Mouse (Mus musculus): ENCODE measurements around the gene Camk1d. TPM values are rescaled to one million over a fixed set of nuclear protein-coding genes. Genes with fewer than 3 reads are reported as not detected.

Camk1d gene
- polyA plus RNA-seq, 1 experiment from 2014 or later = 1.8 TPM

DNA sequence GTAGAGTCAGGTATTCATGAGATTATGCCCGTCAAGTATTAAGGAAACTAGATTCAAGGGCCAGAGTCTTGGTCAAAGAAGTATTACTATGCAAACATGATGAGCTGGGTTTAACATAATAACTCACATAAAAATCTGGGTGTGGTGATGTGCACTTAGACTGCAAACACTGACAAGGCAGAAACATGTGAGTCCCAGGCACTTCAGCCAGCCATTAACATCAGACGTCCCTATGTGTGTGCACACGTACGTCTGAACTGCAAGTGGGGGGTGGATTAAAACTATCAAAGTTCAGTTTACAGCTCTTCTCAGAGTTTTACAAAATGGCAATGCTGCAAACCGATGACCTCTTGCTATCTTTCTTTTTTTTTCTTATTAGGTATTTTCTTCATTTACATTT, 68.0 kb downstream of the Camk1d start:
- DNase-seq (ENCODE audit: low spot score) = no peak
- H3K27me3 ChIP-seq (ENCODE audit: insufficient read depth, poor library complexity, severe bottlenecking) = no peaks in the 10 kb centered on the region
- no peak overlapping the region for H3K4me3 ChIP-seq
- no peaks in the 10 kb centered on the region for H3K36me3 ChIP-seq
- H3K4me1 ChIP-seq (replicated peaks) = no peaks in the 10 kb centered on the region
- 90% methylated on average over 5 of the region's 5 CpGs for WGBS
- no peaks in the 10 kb centered on the region for H3K9me3 ChIP-seq
- H3K27ac ChIP-seq = no peak overlapping the region

DNA sequence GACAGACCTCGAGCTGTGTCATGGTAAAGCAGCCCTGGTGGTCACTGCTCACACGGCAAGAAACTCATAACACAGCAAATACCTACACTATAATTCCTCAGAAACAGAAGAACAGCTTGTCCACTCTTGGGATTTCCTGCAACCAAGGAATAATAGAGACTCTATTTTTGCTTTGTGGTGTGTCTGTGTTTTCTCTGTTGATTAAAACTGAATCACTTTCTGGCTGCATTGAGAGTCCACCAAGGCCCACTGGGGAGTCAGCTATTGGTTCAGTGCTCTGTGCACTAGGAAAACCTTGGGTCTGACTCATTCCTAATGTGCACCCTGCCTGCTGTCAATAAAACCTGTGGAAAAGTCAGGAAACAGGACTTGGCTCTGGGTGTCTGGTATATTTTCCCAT, 68.7 kb downstream of the Camk1d start:
- no peaks in the 10 kb centered on the region for H3K27me3 ChIP-seq (ENCODE audit: insufficient read depth, poor library complexity, severe bottlenecking)
- no peaks in the 10 kb centered on the region for H3K9me3 ChIP-seq
- DNase-seq (ENCODE audit: low spot score) = no peak
- no peaks in the 10 kb centered on the region for H3K36me3 ChIP-seq
- H3K4me3 ChIP-seq = no peak overlapping the region
- 82% methylated on average over 2 of the region's 2 CpGs for WGBS
- H3K27ac ChIP-seq = no peak overlapping the region
- H3K4me1 ChIP-seq (replicated peaks) = no peaks in the 10 kb centered on the region

DNA sequence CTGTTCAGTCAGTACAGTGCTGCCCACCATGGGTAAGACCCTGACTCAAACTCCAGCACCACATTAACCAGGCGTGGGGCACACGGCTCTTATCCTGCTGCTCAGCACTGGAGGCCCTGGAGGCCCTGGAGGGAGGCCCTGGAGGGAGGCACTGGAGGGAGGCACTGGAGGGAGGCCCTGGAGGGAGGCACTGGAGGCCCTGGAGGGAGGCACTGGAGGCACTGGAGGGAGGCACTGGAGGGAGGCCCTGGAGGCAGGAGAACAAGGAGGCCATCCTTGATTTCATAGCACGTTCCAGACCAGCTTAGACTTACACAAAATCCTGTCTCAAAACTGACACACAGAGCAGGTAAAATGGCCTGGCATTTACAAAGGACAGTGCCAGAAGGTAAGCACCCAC, 70.4 kb downstream of the Camk1d start:
- no peaks in the 10 kb centered on the region for H3K36me3 ChIP-seq
- no peaks in the 10 kb centered on the region for H3K4me1 ChIP-seq (replicated peaks)
- H3K27me3 ChIP-seq (ENCODE audit: insufficient read depth, poor library complexity, severe bottlenecking) = no peaks in the 10 kb centered on the region
- H3K9me3 ChIP-seq = no peaks in the 10 kb centered on the region
- H3K4me3 ChIP-seq = no peak overlapping the region
- no peak for DNase-seq (ENCODE audit: low spot score)
- no peak overlapping the region for H3K27ac ChIP-seq
- 81% methylated on average over 3 of the region's 3 CpGs for WGBS

DNA sequence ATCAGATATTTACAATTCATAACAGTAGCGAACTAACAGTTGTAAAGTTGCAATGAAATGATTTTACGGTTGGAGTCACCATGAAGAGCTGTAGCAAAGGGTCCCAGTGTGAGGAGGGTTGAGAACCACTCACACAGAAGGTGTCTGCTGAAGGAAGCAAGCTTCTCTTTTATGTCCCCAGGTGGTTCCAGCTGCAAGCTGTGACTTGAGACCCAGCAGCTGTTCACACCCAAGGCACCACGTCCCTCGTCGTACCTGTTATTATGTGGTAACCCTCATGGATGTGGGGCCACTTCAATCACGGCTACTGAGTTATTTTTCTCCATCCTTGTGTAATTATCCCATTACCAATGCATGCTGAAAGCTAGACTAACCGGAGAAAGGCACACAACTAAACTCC, 71.1 kb downstream of the Camk1d start:
- DNase-seq (ENCODE audit: low spot score) = no peak
- H3K4me3 ChIP-seq = no peak overlapping the region

DNA sequence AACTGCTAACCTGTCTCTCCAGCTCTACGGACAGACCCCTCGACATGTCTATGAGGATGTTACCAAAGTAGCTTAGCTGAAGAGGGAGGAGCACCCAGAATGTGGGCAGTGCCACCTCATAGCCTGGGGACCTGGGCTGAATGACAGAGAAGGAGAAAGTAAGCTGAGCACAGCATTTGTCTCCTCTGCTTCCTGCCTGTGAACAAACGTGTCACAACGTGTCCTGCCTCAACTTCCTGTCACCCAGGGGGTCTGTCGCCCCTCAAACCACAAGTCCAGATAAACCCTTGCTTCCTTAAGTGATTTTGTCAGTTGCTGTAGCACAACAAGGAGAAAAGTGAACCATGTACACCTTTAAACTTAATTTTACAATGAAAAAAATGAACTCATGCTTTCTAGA, 71.7 kb downstream of the Camk1d start:
- DNase-seq (ENCODE audit: low spot score) = no peak
- Histone ChIP-seq H3K9me3 (no peaks in the 10 kb centered on the region), H3K4me3 (no peak overlapping the region), H3K36me3 (no peaks in the 10 kb centered on the region), H3K4me1 (replicated peaks) (no peaks in the 10 kb centered on the region), H3K27me3 (ENCODE audit: insufficient read depth, poor library complexity, severe bottlenecking) (no peaks in the 10 kb centered on the region), H3K27ac (no peak overlapping the region)
- 63% methylated on average over 5 of the region's 5 CpGs for WGBS

More for the DNA sequence above, 71.1 kb downstream of the Camk1d start:
- WGBS = 77% methylated on average over 7 of the region's 7 CpGs
- Histone ChIP-seq H3K27ac (no peak overlapping the region), H3K36me3 (no peaks in the 10 kb centered on the region), H3K9me3 (no peaks in the 10 kb centered on the region), H3K27me3 (ENCODE audit: insufficient read depth, poor library complexity, severe bottlenecking) (no peaks in the 10 kb centered on the region), H3K4me1 (replicated peaks) (no peaks in the 10 kb centered on the region)

DNA sequence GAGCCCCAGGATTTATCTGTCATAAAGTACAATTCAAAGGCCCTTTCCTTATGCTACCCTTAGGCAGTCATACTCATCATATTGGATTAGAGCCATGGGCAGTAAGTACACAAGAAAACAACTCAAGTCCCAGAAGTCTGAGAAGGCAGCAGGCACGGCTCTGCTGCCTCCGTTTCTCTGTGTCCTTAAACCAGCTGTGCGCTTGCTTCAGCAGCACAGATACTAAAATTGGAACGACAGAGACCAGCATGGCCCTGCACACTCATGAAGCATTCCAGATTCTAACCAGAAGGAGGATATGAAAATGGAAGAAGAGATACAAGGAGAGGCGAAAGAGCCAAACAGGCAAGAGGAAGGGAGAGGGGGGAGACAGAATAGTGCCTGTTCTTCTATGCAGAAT, 72.6 kb downstream of the Camk1d start:
- no peaks in the 10 kb centered on the region for H3K36me3 ChIP-seq
- WGBS = 84% methylated on average over 5 of the region's 5 CpGs
- no peak for DNase-seq (ENCODE audit: low spot score)
- no peak overlapping the region for H3K4me3 ChIP-seq
- H3K27me3 ChIP-seq (ENCODE audit: insufficient read depth, poor library complexity, severe bottlenecking) = no peaks in the 10 kb centered on the region
- H3K27ac ChIP-seq = no peak overlapping the region
- no peaks in the 10 kb centered on the region for H3K9me3 ChIP-seq
- no peaks in the 10 kb centered on the region for H3K4me1 ChIP-seq (replicated peaks)

DNA sequence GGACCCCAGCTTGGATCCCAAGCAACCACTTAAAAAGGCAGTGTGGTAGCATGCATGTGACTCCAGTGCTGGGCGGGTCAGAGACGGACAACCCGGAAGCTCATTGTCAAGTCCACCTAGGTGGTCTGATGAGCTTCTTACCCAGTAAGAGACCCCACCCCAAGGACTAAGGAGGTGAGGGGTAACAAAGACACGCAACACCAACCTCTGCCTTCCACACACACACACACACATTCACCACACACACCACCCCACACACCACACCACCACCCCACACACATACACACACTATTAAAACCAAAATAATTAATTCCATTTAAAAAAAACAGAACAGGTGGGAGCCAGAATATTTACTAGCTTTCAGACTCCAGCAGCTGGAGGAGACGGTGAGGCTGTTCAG, 73.7 kb downstream of the Camk1d start:
- Histone ChIP-seq H3K27me3 (ENCODE audit: insufficient read depth, poor library complexity, severe bottlenecking) (no peaks in the 10 kb centered on the region), H3K9me3 (no peaks in the 10 kb centered on the region), H3K4me1 (replicated peaks) (no peaks in the 10 kb centered on the region), H3K27ac (no peak overlapping the region), H3K36me3 (no peaks in the 10 kb centered on the region), H3K4me3 (no peak overlapping the region)
- DNase-seq (ENCODE audit: low spot score) = no peak
- WGBS = 88% methylated on average over 5 of the region's 5 CpGs

DNA sequence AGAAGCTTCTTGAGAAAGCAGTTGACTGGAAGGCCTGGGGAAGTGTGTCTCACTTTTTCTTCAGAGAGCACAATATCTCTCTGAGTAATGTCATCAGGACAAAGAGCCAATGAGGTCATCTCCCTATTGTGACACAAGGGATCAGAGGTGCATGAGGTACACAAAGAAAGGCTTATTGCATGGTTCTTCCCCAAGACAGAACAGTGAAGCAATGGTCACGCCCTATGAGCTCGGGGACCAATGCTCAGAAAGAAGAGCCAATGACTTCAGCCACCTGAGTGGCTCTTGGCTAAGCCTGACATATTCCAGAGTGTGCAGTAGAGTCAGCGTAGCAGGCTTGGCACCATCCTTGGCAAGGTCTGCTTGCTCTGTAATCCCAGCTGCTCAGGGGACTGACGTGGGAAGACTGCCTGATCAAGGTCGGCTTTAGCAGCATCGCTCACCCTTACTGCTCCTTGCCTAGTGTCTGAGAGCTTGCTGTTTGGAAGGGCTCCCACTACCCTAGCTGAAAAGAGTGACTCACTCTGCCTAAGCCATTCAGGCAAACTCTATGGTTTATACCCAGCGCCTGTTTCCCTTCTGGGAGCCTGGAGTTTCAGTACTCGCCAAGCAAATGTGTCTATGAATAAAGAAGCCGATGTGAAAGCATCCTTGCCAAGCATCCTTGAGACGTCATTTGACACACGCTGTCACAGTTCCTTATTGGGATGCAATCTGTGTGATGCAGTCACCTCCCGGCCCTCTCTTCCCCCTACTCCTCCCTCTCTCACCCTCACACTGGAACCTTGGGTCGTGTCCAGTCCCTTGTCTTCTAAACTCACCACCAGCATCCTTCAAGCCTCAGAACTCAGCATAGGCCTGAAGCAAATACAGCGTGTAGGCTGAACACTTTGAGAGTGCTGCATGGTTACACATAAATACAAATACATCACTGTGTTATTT, 77.2 kb downstream of the Camk1d start:
- H3K4me3 ChIP-seq = no peak overlapping the region
- no peaks in the 10 kb centered on the region for H3K9me3 ChIP-seq
- 88% methylated on average over 14 of the region's 14 CpGs for WGBS
- no peak overlapping the region for H3K27ac ChIP-seq
- no peaks in the 10 kb centered on the region for H3K27me3 ChIP-seq (ENCODE audit: insufficient read depth, poor library complexity, severe bottlenecking)
- no peak for DNase-seq (ENCODE audit: low spot score)
- H3K36me3 ChIP-seq = no peaks in the 10 kb centered on the region
- H3K4me1 ChIP-seq (replicated peaks) = no peaks in the 10 kb centered on the region

DNA sequence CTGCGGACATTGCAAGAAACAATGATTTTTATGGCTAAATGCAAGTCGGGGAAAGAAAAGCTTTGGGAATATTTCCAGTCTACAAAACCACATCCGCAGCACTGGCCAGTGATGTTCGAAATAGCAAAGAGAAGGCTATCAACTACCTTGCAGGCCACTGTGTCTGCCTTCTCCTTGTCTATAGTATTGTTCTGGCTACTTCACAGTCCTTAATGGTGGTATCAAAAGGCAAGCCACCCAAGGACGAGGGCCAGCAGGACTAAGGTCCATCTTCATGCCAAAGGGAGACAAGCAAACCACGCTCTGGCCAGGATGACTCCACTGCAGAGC, 82.0 kb downstream of the Camk1d start:
- Histone ChIP-seq H3K4me1 (replicated peaks) (no peaks in the 10 kb centered on the region), H3K27me3 (ENCODE audit: insufficient read depth, poor library complexity, severe bottlenecking) (no peaks in the 10 kb centered on the region), H3K27ac (no peak overlapping the region), H3K4me3 (no peak overlapping the region), H3K36me3 (no peaks in the 10 kb centered on the region), H3K9me3 (no peaks in the 10 kb centered on the region)
- no peak for DNase-seq (ENCODE audit: low spot score)
- WGBS = 88% methylated on average over 6 of the region's 6 CpGs

DNA sequence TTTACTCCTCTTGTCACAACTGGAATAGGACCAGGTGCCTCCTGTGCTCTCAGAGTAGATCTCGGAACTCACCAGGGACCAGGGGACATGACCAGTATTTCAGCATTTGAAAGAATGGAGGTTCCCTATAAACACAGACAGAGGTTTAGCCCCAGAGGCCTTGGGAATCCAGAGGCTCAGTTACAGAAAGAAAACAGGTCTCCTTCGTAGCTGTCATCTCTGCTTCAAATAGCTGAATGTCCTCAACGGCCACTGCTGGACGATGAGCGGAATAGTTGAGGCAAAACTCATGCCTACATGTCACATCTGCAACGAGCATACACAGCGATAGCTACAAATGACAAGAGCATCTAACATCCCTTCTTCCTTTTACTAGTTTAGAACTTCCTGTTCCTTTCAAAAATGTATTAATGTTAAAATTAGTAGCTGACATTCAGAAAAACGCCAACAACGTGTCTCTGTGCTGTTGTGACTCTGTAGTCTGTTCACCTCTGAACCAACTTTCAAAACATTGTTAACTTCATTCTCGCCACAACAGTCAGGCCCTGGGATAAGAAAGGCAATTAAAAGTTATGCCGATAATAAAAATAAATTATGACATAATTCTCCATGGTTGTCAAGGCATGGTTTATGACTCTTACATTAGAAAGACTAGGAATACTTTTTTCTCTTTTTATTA, 82.5 kb downstream of the Camk1d start:
- Histone ChIP-seq H3K27ac (no peak overlapping the region), H3K27me3 (ENCODE audit: insufficient read depth, poor library complexity, severe bottlenecking) (no peaks in the 10 kb centered on the region), H3K9me3 (no peaks in the 10 kb centered on the region), H3K4me1 (replicated peaks) (no peaks in the 10 kb centered on the region), H3K36me3 (no peaks in the 10 kb centered on the region), H3K4me3 (no peak overlapping the region)
- WGBS = 91% methylated on average over 11 of the region's 11 CpGs
- DNase-seq (ENCODE audit: low spot score) = no peak

DNA sequence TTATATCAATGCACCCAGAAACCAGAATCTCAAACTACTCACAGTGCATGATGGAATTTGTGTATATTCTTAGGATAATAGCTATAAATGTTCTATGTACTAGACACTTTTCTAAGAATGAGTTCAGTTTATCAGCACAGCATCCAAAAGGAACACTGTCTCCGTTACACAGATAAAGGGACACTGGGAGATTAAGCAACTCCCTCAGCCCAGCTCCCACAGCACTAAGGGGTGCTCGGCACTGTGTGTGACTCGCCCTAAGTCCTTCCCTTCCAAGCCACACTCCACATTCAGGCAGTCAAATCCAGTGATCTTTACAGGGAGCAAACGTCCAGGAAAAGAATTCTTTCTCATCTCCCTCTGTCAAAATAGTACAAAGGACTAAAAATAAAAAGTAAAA, 83.6 kb downstream of the Camk1d start:
- Histone ChIP-seq H3K4me1 (replicated peaks) (no peaks in the 10 kb centered on the region), H3K4me3 (no peak overlapping the region), H3K27ac (no peak overlapping the region), H3K9me3 (no peaks in the 10 kb centered on the region), H3K27me3 (ENCODE audit: insufficient read depth, poor library complexity, severe bottlenecking) (no peaks in the 10 kb centered on the region), H3K36me3 (no peaks in the 10 kb centered on the region)
- WGBS = 72% methylated on average over 4 of the region's 4 CpGs
- no peak for DNase-seq (ENCODE audit: low spot score)

DNA sequence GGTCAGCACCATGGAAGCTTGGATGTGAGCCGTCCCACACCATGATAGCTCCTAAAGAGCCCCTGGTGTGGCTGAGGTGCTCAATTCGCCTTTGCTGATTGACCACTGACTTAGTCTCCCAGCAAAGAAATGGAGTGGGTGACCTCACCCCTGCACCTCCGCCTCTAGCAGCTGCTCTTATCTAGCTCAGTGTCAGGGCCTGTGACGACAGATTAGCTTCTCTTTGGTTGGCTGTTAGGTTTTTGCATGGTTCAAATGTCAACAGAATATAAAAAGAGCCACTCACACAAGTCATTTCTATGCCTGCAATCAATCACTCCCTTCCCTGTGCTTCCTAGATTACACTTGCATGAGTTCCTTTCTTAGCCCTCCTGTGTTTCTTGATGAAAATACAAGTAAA, 89.9 kb downstream of the Camk1d start:
- Histone ChIP-seq H3K4me3 (no peak overlapping the region), H3K9me3 (no peaks in the 10 kb centered on the region), H3K4me1 (replicated peaks) (no peaks in the 10 kb centered on the region), H3K27me3 (ENCODE audit: insufficient read depth, poor library complexity, severe bottlenecking) (no peaks in the 10 kb centered on the region), H3K36me3 (no peaks in the 10 kb centered on the region), H3K27ac (no peak overlapping the region)
- DNase-seq (ENCODE audit: low spot score) = no peak
- 65% methylated on average over 4 of the region's 4 CpGs for WGBS

DNA sequence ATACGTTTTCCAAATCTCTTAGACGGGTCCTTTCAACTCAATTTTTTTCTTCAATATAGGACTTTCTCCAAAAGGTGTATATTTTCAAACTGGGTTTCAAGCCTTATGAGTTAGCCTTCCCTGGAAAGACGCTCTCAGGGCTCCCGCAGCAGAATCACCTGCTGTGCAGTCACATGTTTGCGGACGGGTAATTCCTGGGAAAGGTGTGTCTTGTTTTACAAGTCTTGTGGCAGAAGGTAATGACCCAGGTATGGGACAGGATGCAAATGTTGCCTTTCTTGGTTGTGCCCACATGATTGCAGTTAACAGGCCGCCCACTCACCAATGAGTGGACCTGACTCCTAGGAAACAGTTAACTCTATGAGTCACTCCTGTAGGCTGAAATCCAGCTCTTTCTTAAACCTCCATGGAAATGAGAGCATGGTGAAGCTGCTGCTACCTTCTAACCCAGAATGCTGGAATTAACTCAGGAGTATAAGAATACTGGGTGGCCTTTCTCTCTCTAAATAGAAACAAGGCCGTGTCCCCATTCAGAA, 95.9 kb downstream of the Camk1d start:
- Histone ChIP-seq H3K36me3 (no peaks in the 10 kb centered on the region), H3K4me3 (no peak overlapping the region), H3K4me1 (replicated peaks) (peaks cover 15% of the 10 kb centered on the region), H3K9me3 (no peaks in the 10 kb centered on the region), H3K27me3 (ENCODE audit: insufficient read depth, poor library complexity, severe bottlenecking) (no peaks in the 10 kb centered on the region), H3K27ac (no peak overlapping the region)
- no peak for DNase-seq (ENCODE audit: low spot score)
- 88% methylated on average over 8 of the region's 8 CpGs for WGBS
